Mouse (Mus musculus): ENCODE measurements around the gene Adnp.

The Adnp gene

DNA sequence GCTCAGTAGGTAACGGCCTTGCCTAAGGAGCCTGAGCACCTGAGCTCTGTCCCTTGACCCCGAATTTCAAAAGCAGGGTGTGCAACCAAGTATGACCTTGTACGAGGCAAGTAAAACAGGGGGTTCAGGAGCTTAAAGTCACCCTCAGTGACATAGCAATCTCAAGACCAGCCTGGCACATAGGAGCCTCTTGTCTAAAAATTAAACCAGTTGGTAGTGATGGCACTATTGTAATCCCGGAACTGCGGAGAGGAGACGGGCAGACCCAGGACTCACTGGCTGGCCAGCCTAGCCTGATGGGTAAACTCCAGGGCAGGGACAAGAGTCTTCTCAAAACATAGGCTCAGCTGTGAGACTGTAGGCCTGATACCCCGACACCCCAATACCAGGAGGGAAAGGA lies 51.2 kb downstream of the Adnp start:
- no peak for DNase-seq

DNA sequence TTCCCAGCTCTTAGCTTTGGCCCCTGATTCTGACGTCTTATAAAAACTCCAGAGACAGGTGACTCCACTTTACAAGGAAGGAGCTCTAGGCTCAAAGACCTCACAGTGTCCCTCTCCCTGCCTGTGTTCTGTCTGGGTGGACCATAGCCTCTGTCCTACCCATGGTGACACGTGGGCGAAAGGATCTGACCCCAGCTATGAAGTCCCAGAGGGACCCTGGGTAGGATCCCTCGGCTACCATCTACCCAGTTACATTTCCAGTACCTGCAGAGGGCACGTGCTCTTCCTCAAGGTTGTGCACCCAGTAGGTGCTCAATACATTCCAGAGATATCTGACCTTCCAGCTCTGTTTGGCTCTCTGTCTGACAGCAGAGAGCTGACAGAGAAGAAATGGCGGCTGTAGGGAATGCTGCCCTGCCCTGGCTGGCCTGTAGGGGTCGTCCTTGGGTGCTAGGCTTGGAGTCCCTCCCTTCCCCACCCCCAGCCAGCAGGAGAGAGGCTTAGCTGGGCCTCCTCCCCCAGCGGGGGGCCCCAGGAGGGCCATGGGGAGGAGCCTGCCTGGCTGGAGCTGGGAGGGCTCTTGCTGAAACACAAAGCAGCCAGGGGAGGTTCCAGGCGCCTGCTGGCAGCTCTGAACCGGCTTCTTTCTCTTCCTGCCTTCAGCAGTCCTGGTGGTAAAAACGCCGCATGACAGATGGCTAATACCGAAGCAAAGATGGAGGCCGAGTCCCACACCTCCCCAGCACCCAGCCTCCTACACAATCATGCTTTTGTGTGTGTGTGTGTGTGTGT lies 52.6 kb downstream of the Adnp start:
- DNase-seq: peak; percentile 65

DNA sequence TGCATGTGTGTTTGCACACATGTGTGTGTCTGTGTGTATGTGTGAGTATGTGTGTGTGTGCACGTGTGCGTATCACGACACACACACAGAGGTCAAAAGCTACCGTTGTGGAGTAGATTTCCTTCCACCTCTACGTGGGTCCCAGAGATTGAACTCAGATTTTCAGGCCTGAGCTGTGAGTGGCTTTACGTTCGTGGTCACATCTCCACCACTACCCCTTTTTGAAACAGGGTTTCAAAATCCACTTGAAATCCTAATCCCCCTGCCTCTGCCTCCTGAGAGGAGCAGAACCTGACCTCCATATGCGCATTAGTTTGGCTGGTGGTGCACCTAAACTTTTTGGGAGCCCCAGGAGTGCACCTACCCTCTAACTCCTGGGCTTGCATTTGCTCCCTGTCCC lies 57.7 kb downstream of the Adnp start:
- no peak for DNase-seq

DNA sequence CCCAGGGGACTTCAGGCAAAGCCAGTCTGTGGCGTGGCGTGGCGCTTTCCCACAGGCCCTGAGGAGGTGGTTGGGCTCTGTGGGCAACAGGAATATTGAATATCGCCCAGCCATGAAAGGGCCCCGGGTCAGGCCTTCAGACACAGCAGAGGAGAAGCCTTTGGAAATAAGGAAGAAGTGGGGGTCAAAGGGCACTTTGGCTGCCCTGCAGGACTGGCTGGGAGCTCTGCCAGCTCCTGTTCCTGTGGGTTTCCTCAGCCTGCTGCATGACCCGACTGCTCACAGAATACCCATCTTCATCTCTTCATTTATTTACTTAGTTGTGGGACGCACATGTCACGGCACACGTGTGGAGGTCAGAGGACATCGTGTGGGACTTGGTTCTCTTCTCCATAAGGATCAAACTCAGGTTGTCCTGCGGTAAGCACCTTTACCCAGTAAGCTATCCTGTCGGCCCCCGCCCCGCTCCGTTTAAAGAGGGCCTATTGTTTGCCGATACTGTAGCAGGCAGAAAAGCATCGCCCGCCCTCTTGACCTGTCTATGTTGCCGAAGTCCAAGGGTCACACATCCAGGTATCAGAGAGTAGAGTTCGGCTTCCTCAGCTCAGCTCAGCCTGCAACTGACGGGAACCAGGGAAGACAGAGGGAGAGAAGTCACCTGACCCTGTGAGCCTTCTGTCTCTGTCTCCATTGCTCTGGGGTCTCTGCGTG lies 59.0 kb downstream of the Adnp start:
- DNase-seq: no peak

DNA sequence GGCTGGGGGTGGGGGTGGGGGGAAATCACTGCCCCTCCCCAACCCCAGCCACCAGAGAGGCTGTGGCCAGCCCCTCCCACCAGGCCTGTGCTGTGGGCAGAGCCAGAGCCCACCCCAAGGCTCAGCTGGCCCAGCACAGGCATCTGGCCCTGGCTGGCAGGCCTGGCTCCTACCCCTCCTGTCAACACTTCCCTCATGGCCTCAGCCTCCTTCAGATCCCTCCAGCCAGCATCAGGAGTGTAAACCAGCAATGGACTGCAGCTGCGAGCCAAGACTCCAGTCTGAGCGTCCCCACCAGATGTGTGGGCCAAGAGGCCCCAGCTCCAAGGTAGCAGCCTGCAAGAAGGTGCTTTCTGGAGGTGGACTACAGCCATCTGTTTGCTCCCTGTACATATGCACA lies 61.5 kb downstream of the Adnp start:
- DNase-seq: no peak

DNA sequence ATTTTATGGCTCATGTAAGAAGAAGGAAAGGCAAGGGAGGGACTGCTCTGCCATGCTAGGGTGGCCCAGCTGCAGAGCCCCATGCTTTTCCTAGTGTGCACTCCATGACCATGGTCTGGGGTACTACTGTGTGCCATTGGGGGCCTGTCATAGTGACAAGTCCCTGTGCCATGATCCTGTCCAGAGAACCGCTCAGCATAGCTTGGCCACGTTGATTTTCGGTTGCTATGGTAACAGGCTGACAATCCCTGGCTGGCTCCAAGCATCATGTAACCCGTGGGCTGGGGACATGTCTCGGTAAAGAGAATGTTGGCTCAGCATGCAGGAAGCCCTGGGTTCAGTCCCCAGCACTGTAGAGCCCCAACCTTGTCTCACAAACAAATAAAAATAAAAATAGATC lies 63.1 kb downstream of the Adnp start:
- DNase-seq: no peak

DNA sequence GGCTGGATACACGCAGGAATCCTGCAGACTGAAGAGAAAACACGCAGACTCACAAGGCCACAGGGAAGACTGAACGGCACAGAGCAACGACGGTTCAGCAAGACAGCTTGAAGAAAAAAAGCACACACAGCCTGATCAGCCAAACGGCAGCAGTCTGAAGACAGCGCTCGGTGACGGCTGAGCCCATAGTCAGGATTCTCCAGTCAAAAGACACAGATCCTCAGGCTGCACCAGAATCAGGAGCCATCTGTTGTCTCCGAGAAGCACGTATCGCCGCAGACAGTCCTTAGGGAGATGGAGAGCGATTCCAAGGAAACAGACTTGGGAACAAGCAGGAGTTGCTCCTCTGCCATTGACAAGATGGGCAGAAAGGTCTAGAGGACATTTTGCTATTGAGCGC lies 69.8 kb downstream of the Adnp start:
- DNase-seq: peak; percentile 34

Data from right cerebral cortex, postnatal 14 days (tissue).